Mouse (Mus musculus) heart, adult 2 months (tissue): ENCODE measurements around the gene Relch.

Source experiments
- CTCF ChIP-seq: fragments of 200-600 bp; IDR thresholded peaks from 2 replicates; pipeline ENCODE4 v1.8.1; 2022; ENCODE audit warnings: antibody characterized with exemption, mild to moderate bottlenecking, moderate library complexity
- EP300 ChIP-seq: fragments of 200-500 bp; IDR thresholded peaks from 2 replicates; pipeline ENCODE4 v1.6.1; 2011; ENCODE audit warnings: low read depth, low read length, control low read depth; ENCODE audit not compliant: insufficient read depth
- POLR2A ChIP-seq: fragments of 200-500 bp; IDR thresholded peaks from 2 replicates; pipeline ENCODE4 v1.6.1; 2011; ENCODE audit warnings: mild to moderate bottlenecking, low read depth, low read length, control low read depth; ENCODE audit not compliant: insufficient read depth

DNA sequence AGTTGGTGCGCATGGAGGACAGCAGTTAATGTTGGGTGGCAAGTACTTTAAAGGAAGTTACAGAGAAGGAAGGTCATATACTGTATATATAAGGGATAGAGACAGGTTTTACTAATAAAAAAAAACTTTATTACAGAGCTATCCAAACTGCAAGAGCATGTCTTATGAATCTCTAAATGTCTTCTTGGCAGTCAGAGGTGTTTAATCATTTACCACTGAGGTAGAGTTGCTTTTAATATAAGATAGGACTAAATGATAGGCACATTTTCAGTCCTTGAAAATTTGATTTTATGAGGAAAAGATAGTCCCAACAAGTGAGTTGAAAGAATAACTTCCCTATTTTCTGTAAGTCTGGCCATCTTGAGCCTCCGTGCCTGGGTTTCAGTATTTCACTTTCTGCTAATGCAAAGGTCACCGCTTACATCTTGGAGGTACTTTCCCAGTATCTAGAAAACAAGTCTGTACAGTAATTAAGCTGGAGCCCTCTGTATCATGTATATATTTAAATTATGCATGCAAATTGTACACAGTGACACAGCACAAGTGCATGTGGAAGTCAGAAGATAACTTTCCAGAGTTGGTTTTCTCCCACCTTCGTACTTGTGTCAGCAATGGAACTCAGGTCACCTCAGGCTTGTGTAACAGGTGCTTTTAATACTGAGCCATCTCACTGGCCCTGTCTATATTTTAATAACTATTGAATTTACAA is 84.6 kb downstream of the Relch start:
- TF ChIP-seq CTCF (no peak), POLR2A (no peak), EP300 (no peak)
